Mouse (Mus musculus) mature B cell (primary cell): ENCODE results near the gene Nhsl1.

Experiments
- in situ Hi-C: fragments of 300-500 bp; cut with MboI; formaldehyde crosslinking; loops from 2 replicates; pipeline ENCODE4 v1.14.3; 2019

Nhsl1 gene

GRCm38 (mm10) chr10:18318916-18319481 is at the start of gene Nhsl1:
Gene Nhsl1, plus strand, starts transcription at chr10:18318985.
- in situ Hi-C loops = no loop called here

GRCm38 (mm10) chr10:18276090-18276734 is 42.6 kb upstream of the Nhsl1 start:
- in situ Hi-C loops = no loop called here

GRCm38 (mm10) chr10:18283991-18284390 is 34.8 kb upstream of the Nhsl1 start:
- in situ Hi-C loops = no loop called here

GRCm38 (mm10) chr10:18289512-18289911 is 29.3 kb upstream of the Nhsl1 start:
- in situ Hi-C loops = no loop called here

GRCm38 (mm10) chr10:18305106-18305505 is 13.7 kb upstream of the Nhsl1 start:
- in situ Hi-C loops = no loop called here

- in situ Hi-C loops = no loop called here
These were observed 3.7 kb upstream of the Nhsl1 start for GRCm38 (mm10) chr10:18315071-18315470.

- in situ Hi-C loops = no loop called here
These were observed 1.3 kb upstream of the Nhsl1 start for GRCm38 (mm10) chr10:18317521-18317920.

- in situ Hi-C loops = no loop called here
These were observed 547 bp upstream of the Nhsl1 start for GRCm38 (mm10) chr10:18317961-18318915.

- in situ Hi-C loops = no loop called here
These were observed 906 bp downstream of the Nhsl1 start for GRCm38 (mm10) chr10:18319691-18320090.

- in situ Hi-C loops = no loop called here
These were observed 3.1 kb downstream of the Nhsl1 start for GRCm38 (mm10) chr10:18321861-18322260.

GRCm38 (mm10) chr10:18323701-18324100 is 4.9 kb downstream of the Nhsl1 start:
- in situ Hi-C loops = no loop called here

- in situ Hi-C loops = no loop called here
These were observed 9.6 kb downstream of the Nhsl1 start for GRCm38 (mm10) chr10:18328331-18328908.

GRCm38 (mm10) chr10:18329096-18330038 is 10.6 kb downstream of the Nhsl1 start:
- in situ Hi-C loops = no loop called here

- in situ Hi-C loops = no loop called here
These were observed 11.7 kb downstream of the Nhsl1 start for GRCm38 (mm10) chr10:18330445-18330844.

GRCm38 (mm10) chr10:18333575-18333974 is 14.8 kb downstream of the Nhsl1 start:
- in situ Hi-C loops = no loop called here

GRCm38 (mm10) chr10:18334176-18334575 is 15.4 kb downstream of the Nhsl1 start:
- in situ Hi-C loops = no loop called here

GRCm38 (mm10) chr10:18334734-18335133 is 15.9 kb downstream of the Nhsl1 start:
- in situ Hi-C loops = no loop called here

- in situ Hi-C loops = no loop called here
These were observed 18.9 kb downstream of the Nhsl1 start for GRCm38 (mm10) chr10:18337725-18338124.

GRCm38 (mm10) chr10:18339386-18339785 is 20.6 kb downstream of the Nhsl1 start:
- in situ Hi-C loops = no loop called here

GRCm38 (mm10) chr10:18340930-18341329 is 22.1 kb downstream of the Nhsl1 start:
- in situ Hi-C loops = no loop called here
